Mouse (Mus musculus) G1E (cell line): ENCODE data around the gene Heg1. TPM values are rescaled to one million over a fixed set of nuclear protein-coding genes. Genes with fewer than 3 reads are reported as not detected.
A peak's percentile ranks its signal among the peaks of the same experiment; 100 is the strongest.

Source experiments
- ATAC-seq: 2 replicates; pipeline ENCODE4 v1.8.0; 2016; ENCODE audit warnings: mild to moderate bottlenecking; ENCODE audit not compliant: insufficient number of reproducible peaks, poor library complexity, low FRiP score, severe bottlenecking; ENCODE audit errors: extremely low read depth
- DNase-seq: peaks from one replicate; pipeline ENCODE4 v3.0.0; 2012; ENCODE audit warnings: low spot score
- H3K27me3 ChIP-seq: 2 replicates; pipeline ENCODE4 v1.6.1; 2012; ENCODE audit warnings: mild to moderate bottlenecking, low read length, inconsistent platforms; ENCODE audit not compliant: insufficient read depth
- H3K36me3 ChIP-seq: replicated peaks from 2 replicates; pipeline ENCODE3; 2012; ENCODE audit warnings: mild to moderate bottlenecking, inconsistent platforms
- H3K4me1 ChIP-seq: 2 replicates; pipeline ENCODE4 v1.6.1; 2012; ENCODE audit warnings: low read depth, low read length, inconsistent platforms, mixed read lengths; ENCODE audit not compliant: insufficient read depth
- H3K4me3 ChIP-seq: 2 replicates; pipeline ENCODE4 v1.5.1; 2012; ENCODE audit warnings: low read depth, mild to moderate bottlenecking, inconsistent platforms, low read length, moderate library complexity, mixed read lengths
- H3K9me3 ChIP-seq: replicated peaks from 2 replicates; pipeline ENCODE4 v1.6.1; 2012; ENCODE audit warnings: inconsistent platforms
- CTCF ChIP-seq: IDR thresholded peaks from 2 replicates; pipeline ENCODE4 v1.5.1; 2012; ENCODE audit warnings: low read depth, low read length, inconsistent platforms, mixed read lengths
- GATA1 ChIP-seq: IDR thresholded peaks from 2 replicates; pipeline ENCODE4 v1.6.1; 2012; ENCODE audit warnings: borderline replicate concordance, low read length, inconsistent platforms, mixed read lengths
- GATA2 ChIP-seq: IDR thresholded peaks from 2 replicates; pipeline ENCODE4 v1.6.1; 2012; ENCODE audit warnings: low read depth, low read length, inconsistent platforms, borderline replicate concordance
- POLR2AphosphoS5 ChIP-seq: IDR thresholded peaks from 2 replicates; pipeline ENCODE4 v1.6.1; 2012; ENCODE audit warnings: low read depth, low read length, inconsistent platforms; ENCODE audit not compliant: insufficient replicate concordance
- TAL1 ChIP-seq: conservative IDR thresholded peaks from 2 replicates; pipeline ENCODE4 v1.6.1; 2012; ENCODE audit warnings: low read depth, low read length, inconsistent platforms, mixed read lengths
- polyA plus RNA-seq: library from polyadenylated mRNA; stranded (reverse); fragments of >175 nt; gene quantifications from 2 replicates; pipeline ENCODE4 v1.2.3, GENCODE M21; 2012
- total RNA-seq, 2 experiments: library from RNA; stranded (forward) in 1 of 2; stranded (reverse) in 1 of 2; fragments of 200-1000 nt in 1 of 2; fragments of >200 nt in 1 of 2; fragmentation: Nextera tagmentation in 1 of 2; gene quantifications; 2 replicates each; pipeline ENCODE4 v1.2.3; 2014 to 2017

Heg1 gene
- total and polyA plus RNA-seq, 3 experiments: 2.7 to 35.6 (median 5.4) TPM

- DNase-seq: no peak
- no peak for TF ChIP-seq POLR2AphosphoS5
- TF ChIP-seq CTCF: no peak
- ATAC-seq: no peak
- H3K36me3 ChIP-seq: no peaks in the 10 kb centered on the region
- peaks cover 4% of the 10 kb centered on the region for H3K27me3 ChIP-seq
- no peak overlapping the region for H3K4me3 ChIP-seq
- peaks cover 53% of the 10 kb centered on the region for H3K4me1 ChIP-seq
- H3K9me3 ChIP-seq: no peaks in the 10 kb centered on the region
Measured at GRCm38 (mm10) chr16:33687724-33688123, 3.6 kb downstream of the Heg1 start.

GRCm38 (mm10) chr16:33690975-33691747 lies 7.0 kb downstream of the Heg1 start:
- Histone ChIP-seq H3K36me3 (no peaks in the 10 kb centered on the region), H3K4me3 (no peak overlapping the region), H3K9me3 (no peaks in the 10 kb centered on the region), H3K4me1 (peaks cover 36% of the 10 kb centered on the region), H3K27me3 (no peaks in the 10 kb centered on the region)
- DNase-seq (peak; percentile 44), ATAC-seq (peak; percentile 34; the same call in 1 of the 2 replicates)
- TF ChIP-seq GATA1 (no peak), POLR2AphosphoS5 (no peak)

- DNase-seq: no peak
- Histone ChIP-seq H3K36me3 (no peaks in the 10 kb centered on the region), H3K4me3 (no peak overlapping the region), H3K27me3 (no peaks in the 10 kb centered on the region), H3K4me1 (peaks cover 28% of the 10 kb centered on the region), H3K9me3 (no peaks in the 10 kb centered on the region)
- TF ChIP-seq POLR2AphosphoS5 (no peak), CTCF (no peak)
- no peak for ATAC-seq
Measured at GRCm38 (mm10) chr16:33693553-33693952, 9.4 kb downstream of the Heg1 start.

DNA sequence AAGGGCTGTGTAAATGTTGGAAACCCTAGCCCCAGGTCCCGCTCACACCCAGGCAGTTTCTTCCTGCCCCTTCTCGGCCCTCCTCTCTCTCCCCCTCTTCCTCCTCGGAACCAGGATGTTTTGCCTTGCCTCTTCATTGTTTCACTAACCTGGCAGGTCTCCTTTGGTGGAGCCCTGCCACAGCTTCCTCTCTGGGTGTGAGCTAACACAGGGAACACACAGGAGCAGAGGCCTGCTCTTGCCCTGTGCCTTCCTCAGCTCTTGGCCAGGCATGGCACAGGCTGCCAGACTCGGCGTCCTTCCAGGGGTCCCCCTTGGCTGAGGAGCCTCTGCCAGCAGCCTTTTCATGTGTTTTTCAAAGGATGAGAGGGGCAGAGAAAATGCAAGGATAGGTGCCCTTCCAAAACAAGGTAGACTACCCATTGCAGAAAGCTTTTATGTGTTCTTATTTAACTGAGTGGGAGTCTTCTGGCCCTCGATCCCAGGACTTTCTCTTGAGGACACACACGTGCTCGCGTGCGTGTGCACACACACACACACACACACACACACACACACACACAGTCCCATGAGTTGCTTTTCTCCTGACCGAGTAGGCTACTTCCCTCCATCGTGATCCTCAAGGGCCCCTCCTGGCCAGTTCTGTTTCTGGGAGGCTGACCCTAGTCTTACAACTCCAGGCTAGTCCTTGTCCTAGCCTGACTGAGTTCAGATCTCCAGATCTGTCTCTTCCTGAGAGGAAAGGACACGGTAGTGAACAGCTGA lies 12.8 kb downstream of the Heg1 start:
- ATAC-seq (no peak), DNase-seq (no peak)
- Histone ChIP-seq H3K4me3 (no peak overlapping the region), H3K9me3 (no peaks in the 10 kb centered on the region), H3K36me3 (peaks cover 2% of the 10 kb centered on the region), H3K4me1 (peaks cover 8% of the 10 kb centered on the region), H3K27me3 (peaks cover 7% of the 10 kb centered on the region; the same call in 1 of the 2 replicates)
- TF ChIP-seq GATA1 (no peak), GATA2 (no peak), CTCF (no peak), POLR2AphosphoS5 (no peak), TAL1 (no peak)

- no peak for TF ChIP-seq TAL1
- TF ChIP-seq GATA2: no peak
- TF ChIP-seq GATA1: no peak
- no peak for TF ChIP-seq CTCF
- TF ChIP-seq POLR2AphosphoS5: no peak
- no peak for DNase-seq
- peaks cover 7% of the 10 kb centered on the region; the same call in 1 of the 2 replicates for H3K27me3 ChIP-seq
- H3K36me3 ChIP-seq: peaks cover 2% of the 10 kb centered on the region
- no peak overlapping the region for H3K4me3 ChIP-seq
- ATAC-seq: no peak
- H3K4me1 ChIP-seq: peaks cover 7% of the 10 kb centered on the region
- no peaks in the 10 kb centered on the region for H3K9me3 ChIP-seq
Measured at GRCm38 (mm10) chr16:33697576-33698276, 13.6 kb downstream of the Heg1 start.

- DNase-seq: no peak
- H3K9me3 ChIP-seq: no peaks in the 10 kb centered on the region
- TF ChIP-seq TAL1 (no peak), CTCF (no peak)
- H3K36me3 ChIP-seq: peaks cover 2% of the 10 kb centered on the region
- H3K4me3 ChIP-seq: no peak overlapping the region
- H3K4me1 ChIP-seq: peaks cover 7% of the 10 kb centered on the region
- H3K27me3 ChIP-seq: peaks cover 7% of the 10 kb centered on the region; the same call in 1 of the 2 replicates
- no peak for ATAC-seq
Measured at GRCm38 (mm10) chr16:33698277-33698790, 14.2 kb downstream of the Heg1 start.
